Comparison of ENCODE assay signal across 15 mouse cellular contexts in genomic region chr10:98905987-98906386, GRCm38 (mm10). TPM values are rescaled to one million over a fixed set of nuclear protein-coding genes. Genes with fewer than 3 reads are reported as not detected.
A peak's percentile ranks its signal among the peaks of the same experiment; 100 is the strongest.
DNase-seq lines count a peak whose midpoint lies in the region; ATAC-seq and TF ChIP-seq lines count a peak whose summit lies in the region.
"Had no signal": no experiment of that assay in that cellular context is flagged by ENCODE, and none has a peak within 500 bp of the region (broad histone marks: within the 10 kb centered on the region; RNA-seq: fewer than 3 reads in every experiment).

No protein-coding gene starts in this region.

- H3K4me3 ChIP-seq in heart, embryonic 12.5 days, result no peak overlapping the region
- H3K4me3 ChIP-seq in liver, postnatal 0 days (ENCODE audit: low read depth, low read length), result no peak overlapping the region; the same call in 1 of the 2 replicates
- H3K4me3 ChIP-seq: hindbrain, embryonic 13.5 days had no signal

- no peaks in the 10 kb centered on the region for H3K36me3 ChIP-seq in heart, embryonic 12.5 days
- no peaks in the 10 kb centered on the region for H3K36me3 ChIP-seq in liver, postnatal 0 days (replicated peaks; ENCODE audit: insufficient read depth, low read length)
- H3K36me3 ChIP-seq: hindbrain, embryonic 13.5 days had no signal

- DNase-seq in heart, adult 8-10 months (ENCODE audit: low spot score), result no peak
- DNase-seq in MEL-GATA-1-ER (ENCODE audit: extremely low read depth, low read depth), result peak; percentile 98
- DNase-seq in liver, postnatal 0 days, result no peak
- no peak for DNase-seq in adrenal gland, adult 8-10 months
- DNase-seq in thymus, postnatal 0 days (ENCODE audit: low spot score), result no peak
- no peak for DNase-seq in spleen, postnatal 14 days (ENCODE audit: low spot score in 2 of 2)
- DNase-seq: cerebellum, adult 18-20 months; gastrocnemius, postnatal 10 days; kidney, adult 2 months; kidney, postnatal 4 days; lung, adult 18-20 months; thymus, postnatal 4 days had no signal

- 41% methylated on average over 4 of the region's 4 CpGs for WGBS in heart, embryonic 12.5 days
- WGBS in liver, postnatal 0 days (ENCODE audit: insufficient replicate concordance), result 48% methylated on average over 4 of the region's 4 CpGs

- H3K27me3 ChIP-seq in heart, embryonic 12.5 days (replicated peaks), result no peaks in the 10 kb centered on the region
- no peaks in the 10 kb centered on the region for H3K27me3 ChIP-seq in liver, postnatal 0 days (ENCODE audit: insufficient read depth, low read length)
- H3K27me3 ChIP-seq: hindbrain, embryonic 13.5 days had no signal

- peak; percentile 96 for TF ChIP-seq EP300 in liver, postnatal 0 days (IDR thresholded peaks at IDR 0.05; ENCODE audit: low read depth)

- H3K4me1 ChIP-seq in heart, embryonic 12.5 days (replicated peaks), result peaks cover 26% of the 10 kb centered on the region
- peaks cover 24% of the 10 kb centered on the region for H3K4me1 ChIP-seq in liver, postnatal 0 days (ENCODE audit: insufficient read depth)
- H3K4me1 ChIP-seq: hindbrain, embryonic 13.5 days had no signal

- no peak overlapping the region for H3K9ac ChIP-seq in heart, embryonic 12.5 days
- H3K9ac ChIP-seq in liver, postnatal 0 days (replicated peaks), result no peak overlapping the region
- H3K9ac ChIP-seq: hindbrain, embryonic 13.5 days had no signal

- no peak overlapping the region for H3K27ac ChIP-seq in heart, embryonic 12.5 days (ENCODE audit: poor library complexity, severe bottlenecking)
- H3K27ac ChIP-seq in liver, postnatal 0 days (ENCODE audit: low read depth), result peak overlapping the region; percentile 77
- H3K27ac ChIP-seq: hindbrain, embryonic 13.5 days had no signal

- H3K9me3 ChIP-seq in heart, embryonic 12.5 days (replicated peaks), result no peaks in the 10 kb centered on the region
- no peaks in the 10 kb centered on the region for H3K9me3 ChIP-seq in liver, postnatal 0 days (ENCODE audit: low read length)
- H3K9me3 ChIP-seq: hindbrain, embryonic 13.5 days had no signal

- no peak overlapping the region for H3K4me2 ChIP-seq in heart, embryonic 12.5 days
- H3K4me2 ChIP-seq in liver, postnatal 0 days (ENCODE audit: low read depth, low read length), result peak overlapping the region; percentile 50
- H3K4me2 ChIP-seq: hindbrain, embryonic 13.5 days had no signal

- ATAC-seq in heart, embryonic 12.5 days (ENCODE audit: insufficient number of reproducible peaks, low FRiP score), result peak; percentile 67; the same call in 1 of the 2 replicates
- peak; percentile 62 to 76; a peak in 2 of 4 replicates for ATAC-seq in hematopoietic stem cell, adult 5-6 weeks (replicated peaks in 1 of 2; ENCODE audit: insufficient read depth in 1 of 2, low FRiP score in 2 of 2, low TSS enrichment in 1 of 2, low read depth in 1 of 2, poor library complexity in 2 of 2, severe bottlenecking in 2 of 2)
- peak; percentile 97 for ATAC-seq in liver, postnatal 0 days

- TF ChIP-seq CTCF in liver, postnatal 0 days (IDR thresholded peaks at IDR 0.05; ENCODE audit: low read depth), result no peak

RNA-seq across cellular contexts. Expression of gene Atp2b1, which starts 8.2 kb away (rescaled TPM):
- polyA plus RNA-seq in heart, embryonic 12.5 days (2016; fragmentation: Nextera tagmentation; extraction: Ambion mirVana), result 101 TPM in 2 replicates
- total RNA-seq in heart, adult 8-10 months (2022), result 10 to 100 TPM; 59.5 to 68.2 (median 62.8) TPM
- 49.1 and 56.2 TPM in 2 replicates for total RNA-seq in hematopoietic stem cell, adult 5-6 weeks (2017)
- polyA plus RNA-seq in liver, postnatal 0 days (2015; fragmentation: Nextera tagmentation; extraction: Ambion mirVana), result 33.3 and 37.0 TPM in 2 replicates
- total RNA-seq in adrenal gland, adult 8-10 months (2022), result 10 to 100 TPM; 48.0 to 69.1 (median 53.3) TPM
- polyA plus RNA-seq in thymus, postnatal 0 days (2015; fragmentation: Nextera tagmentation; extraction: Ambion mirVana), result 65.8 and 79.8 TPM in 2 replicates
